Mouse (Mus musculus) CD4-positive, CD25-positive, alpha-beta regulatory T cell, adult 2 months (primary cell): ENCODE measurements around the gene Pkdcc.
A peak's percentile ranks its signal among the peaks of the same experiment; 100 is the strongest.

ENCODE experiments used
- DNase-seq: peaks from one replicate; pipeline ENCODE4 v3.0.0-alpha.2; 2012; ENCODE audit warnings: low read depth, low spot score

Gene Pkdcc

DNA sequence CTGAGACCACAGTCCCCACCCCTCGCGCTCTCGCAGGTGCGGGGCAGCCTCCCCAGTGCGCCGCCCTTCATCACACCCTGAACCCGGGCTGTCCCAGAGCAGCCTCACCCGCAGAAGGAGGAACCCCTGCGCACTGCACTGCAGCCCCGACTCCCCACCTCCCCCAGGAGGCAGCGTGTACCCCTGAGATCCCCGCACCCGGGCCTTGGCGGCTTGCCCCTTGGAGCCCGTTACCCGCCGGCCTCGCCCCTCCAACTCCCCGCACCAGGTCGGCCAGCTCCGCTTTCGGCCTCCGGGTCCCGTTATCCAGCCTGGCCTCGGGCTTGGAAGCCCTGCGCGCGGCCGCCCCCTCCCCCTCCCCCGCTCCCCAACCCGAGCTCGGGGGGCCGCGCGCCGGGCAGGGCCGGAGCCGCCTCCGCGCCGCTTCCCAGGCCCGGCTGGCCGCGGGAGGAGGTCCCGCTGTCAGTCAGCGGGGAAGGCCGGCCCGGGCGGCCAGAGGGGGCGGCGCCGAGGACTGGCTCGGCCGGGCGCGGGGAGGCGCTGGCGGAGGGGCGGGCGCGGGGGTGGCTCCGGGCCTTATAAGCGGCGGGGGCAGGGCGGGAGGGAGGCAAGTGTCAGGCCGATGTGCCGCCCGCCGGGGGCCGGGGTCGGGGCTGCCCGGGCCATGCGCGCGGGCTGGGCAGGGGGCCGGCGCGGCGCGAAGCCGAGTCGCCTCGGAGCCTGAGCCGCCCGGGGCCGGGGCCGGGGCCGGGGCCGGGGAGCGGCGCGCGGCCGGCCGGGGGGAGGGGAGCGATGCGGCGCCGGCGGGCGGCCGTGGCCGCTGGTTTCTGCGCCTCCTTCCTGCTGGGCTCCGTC is at the start of gene Pkdcc:
TSS of gene Pkdcc (plus strand) at position 619 of the 855 bp plus-strand sequence.
- peak; percentile 34 for DNase-seq

DNA sequence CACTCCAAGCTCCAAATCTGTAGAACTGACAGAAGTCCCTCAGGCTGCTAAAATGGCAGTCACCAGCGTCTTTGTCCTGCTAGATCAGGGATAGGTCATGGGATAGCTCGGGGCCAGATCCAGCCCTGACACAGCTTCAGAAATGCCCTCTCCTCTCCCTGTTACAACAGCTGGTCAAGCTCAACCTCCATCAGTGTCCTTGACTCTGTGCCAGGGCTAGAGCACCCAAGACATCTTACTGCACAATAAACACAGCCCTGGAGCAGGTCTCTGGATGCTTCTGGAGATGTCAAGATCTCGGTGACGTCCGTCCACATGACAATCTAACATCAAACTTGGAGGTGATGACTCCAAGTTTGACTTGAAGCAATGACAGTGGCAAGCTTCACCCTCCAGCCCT is 48.9 kb upstream of the Pkdcc start:
- no peak for DNase-seq

DNA sequence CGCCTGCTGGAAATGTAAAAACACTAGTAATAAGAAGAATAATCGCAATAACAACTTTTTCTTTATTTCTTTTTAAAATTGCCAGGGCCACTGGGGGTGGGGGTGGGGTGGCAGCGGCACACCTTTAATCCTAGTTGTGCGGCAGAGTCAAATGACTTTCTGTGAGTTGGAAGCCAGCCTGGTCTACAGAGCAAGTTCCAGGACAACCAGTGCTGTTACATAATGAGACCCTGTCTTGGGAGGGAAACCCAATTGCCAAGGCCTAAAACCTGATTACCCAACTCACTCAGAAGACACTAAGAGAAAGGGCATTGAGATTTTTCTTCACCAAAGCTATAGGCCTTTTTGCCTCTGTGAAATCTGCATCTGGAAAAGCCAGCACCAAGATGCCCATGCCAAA is 38.9 kb upstream of the Pkdcc start:
- DNase-seq: no peak

DNA sequence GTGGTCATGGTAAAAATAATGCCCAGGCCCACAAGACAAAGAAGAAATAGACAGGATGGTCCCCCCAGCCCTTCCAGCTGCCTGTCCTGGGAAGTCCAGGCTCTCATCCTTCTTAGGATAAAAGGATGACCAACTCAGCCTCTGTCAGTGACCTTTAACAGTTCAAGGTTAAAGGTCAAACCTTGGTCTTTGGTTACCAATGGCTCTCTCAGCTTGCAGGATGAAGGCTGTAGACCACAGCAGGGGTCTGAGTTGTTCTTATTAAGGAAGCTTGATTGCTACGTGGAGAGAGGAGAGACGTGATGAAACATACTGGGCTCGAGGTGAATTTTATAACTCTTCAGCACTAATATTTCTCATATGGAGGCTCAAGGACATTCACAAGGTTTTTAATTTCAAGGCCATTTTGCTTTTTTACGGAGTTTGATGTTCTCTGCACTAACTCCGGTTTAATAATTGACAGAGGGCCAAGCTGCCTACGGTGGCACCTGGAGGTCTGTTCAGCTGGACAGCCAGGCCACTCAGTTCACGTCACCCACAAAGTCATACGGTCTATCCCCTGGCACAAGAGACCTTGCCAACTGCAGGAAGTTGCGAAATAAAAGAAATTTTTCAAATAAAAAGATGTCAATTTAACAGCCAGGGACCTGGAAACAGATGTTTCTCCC is 36.5 kb upstream of the Pkdcc start:
- DNase-seq: no peak

DNA sequence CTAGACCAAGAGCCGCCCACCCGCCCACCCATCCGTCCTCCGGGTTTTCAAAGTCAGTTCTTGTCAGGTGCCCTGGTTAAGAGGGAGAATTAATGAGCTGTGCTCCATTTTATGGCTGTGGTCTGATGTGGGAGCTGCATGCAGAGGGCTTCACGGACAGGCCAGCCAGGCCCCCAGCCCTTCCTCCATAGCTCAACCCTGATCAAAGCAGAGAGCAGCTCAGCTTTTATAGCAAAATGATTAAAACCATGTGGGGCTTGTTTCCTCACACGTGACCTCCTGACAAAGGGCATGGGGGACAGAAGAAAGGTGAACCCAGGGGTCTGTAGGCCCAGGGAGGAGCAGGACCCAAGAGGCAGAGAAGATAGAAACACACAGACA is 36.0 kb upstream of the Pkdcc start:
- DNase-seq: no peak

DNA sequence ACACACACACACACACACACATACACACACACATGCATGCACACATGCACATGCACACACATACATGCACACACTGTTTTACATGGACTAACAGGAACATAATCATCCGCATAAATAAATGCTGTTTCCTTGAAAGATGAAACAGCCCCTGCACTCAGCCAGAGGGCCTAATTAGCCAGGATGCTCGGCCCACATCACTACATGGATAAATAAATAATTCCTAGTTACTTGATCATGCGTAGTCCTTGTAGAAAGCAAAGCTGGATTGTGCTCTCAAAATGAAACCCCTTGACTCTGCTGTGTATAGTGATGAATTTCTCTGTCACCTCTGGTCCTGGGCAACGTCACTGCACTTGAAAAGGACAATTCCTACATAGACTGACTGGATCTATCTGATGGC is 35.5 kb upstream of the Pkdcc start:
- no peak for DNase-seq

DNA sequence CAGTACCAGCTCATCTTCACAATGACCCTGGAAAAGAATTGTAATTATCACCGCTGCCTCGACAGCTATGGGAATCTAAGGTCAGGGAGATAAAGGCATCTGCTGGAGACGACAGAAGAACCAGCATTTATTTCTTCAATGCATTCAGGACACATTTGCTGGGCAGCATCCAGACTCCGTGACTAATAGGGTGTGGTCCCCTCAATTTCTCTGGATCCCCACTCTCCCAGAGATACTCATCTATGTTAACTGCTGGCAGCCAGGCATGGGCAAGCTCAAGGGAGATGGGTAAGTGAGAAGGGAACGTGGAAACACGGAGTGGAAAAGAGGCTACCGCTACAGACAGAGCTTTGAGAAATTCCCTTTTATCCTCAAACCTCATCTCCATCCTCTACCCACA is 34.0 kb upstream of the Pkdcc start:
- no peak for DNase-seq

DNA sequence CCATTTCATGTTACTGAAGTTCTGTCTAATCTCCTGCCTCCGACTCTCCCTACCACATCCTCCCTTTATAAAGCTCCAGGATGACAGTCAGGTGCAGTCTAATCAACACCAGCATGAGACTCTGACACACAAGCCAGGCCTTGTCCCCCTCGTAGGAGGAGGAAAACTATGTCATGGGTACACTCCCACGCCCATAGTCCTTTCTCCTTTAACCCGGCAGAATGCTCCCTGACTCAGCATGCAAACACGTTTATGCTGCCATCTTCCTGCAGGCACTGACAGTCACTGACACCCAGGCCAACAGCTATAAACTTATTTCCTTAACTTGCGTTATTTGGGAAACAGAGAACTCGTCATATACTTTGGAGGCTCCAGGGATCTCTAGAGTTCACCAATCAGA is 33.5 kb upstream of the Pkdcc start:
- no peak for DNase-seq

DNA sequence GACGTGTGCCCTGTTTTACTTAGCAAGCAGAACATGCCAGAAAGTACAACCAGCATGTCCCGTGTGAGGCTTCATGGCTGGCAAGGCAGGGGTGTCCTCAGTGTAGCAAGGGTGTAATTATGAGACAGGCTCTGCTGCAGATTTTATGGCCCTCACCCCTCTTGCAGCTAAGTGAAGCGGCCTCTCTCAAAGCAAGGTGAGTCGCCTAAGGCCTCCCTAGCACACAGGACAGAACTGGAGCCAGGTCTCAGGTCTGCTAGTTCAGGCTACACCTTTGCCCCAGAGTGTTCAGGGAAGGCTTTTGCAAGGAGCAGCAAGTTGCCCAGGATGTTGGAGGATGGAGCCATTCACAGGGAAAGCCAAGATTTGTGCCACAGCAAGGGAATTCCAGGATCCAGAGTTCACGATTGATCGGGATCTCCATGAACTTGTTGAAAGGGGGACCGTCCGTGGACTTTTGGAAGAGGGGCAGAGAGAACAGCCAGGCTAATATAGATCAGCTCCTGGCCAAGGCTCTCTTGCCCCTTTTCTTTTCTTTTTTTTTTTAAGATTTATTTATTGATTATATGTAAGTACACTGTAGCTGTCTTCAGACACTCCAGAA is 32.9 kb upstream of the Pkdcc start:
- no peak for DNase-seq

DNA sequence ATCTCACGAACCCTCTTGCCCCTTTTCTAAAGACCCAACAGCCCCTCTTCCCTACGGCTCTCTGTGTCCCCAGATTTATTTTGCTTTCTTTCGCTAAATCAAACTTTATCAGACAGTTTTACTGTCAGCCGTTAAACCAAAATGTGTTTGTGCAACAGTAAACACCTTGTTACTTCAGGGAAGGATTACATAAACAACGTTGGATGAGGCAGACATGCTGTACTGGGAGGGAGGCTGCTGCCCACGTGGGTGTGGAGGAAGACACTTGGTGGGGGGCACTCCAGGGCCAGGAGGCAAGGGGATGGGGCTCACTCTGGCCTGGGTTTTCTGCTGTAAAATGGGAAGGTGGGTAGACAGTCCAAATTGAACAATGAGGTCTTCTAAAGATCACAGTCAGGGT is 32.3 kb upstream of the Pkdcc start:
- DNase-seq: no peak

DNA sequence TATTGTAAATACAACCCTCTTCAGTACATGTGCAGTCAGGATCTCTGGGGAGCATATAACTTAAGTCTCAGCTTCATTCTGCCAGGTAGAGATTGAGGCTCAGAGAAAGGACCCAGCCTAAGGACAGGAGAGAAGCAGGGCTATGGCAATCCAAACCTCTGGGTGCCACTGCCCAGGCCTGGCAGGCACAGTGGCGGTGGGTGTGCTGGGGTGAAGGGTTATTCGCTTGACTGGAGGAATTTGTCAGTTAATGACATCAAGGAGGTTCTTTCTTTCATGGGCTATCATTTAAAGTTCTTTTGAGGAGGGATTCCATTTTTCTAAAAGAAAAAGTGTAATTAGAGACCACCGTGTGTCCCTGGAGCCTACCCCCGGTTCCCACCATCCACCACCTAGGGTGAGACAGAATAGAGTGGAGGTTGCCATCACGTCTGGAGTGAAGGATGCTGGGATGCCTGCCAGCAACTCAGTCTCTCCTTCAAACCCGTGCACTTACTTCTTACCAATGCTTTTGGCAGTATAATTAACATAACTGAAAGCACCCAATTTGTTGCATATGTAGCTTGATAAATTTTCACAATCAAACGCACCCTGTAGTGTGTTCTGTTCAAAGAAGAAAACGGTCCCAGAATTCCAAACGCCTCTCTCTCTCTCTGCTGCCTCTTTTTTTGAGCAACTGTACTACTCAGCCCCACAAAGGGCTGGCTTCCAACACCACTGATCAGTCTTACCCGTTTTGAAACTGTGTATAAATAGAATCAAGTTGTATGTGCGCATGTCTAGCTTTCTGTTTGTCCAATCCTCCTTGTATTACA is 27.1 kb upstream of the Pkdcc start:
- no peak for DNase-seq

DNA sequence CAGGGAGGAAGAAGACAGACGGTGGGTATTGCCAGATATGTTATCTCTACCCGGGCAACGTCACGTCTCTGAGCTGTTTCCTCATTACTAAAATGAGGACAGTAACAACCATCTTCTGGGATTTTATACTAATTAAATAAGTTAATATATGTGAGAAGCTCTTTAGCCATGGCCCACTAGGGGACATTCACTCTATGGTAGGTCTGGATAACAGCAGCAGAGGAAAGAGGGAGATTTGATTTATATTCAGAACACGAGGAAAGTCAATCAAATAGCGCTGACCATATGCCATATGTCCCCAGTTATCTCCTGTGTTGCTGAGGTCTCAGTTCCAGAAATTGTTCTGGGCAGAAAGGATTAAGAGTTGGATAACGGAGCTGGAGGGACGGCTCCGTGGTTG is 24.3 kb upstream of the Pkdcc start:
- DNase-seq: no peak

DNA sequence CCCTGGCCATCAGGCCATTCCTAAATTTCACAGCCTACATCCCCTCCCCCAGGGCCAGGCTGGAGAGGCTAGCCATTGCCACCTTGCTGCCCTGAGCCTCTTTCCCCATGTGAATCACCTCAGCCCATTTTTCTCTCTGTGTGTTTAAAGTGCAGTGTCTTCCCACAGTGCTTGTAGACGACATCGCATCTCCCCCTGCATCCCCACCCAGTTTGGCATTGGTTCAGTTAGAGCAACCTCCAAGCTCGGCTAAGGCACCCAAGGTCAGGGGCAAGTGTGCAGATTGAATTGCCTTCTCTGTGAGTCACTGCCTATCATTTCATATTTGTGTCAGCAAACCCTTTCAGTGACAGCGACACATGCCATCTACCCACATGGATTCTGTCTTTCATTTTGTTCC is 20.6 kb upstream of the Pkdcc start:
- DNase-seq: no peak

DNA sequence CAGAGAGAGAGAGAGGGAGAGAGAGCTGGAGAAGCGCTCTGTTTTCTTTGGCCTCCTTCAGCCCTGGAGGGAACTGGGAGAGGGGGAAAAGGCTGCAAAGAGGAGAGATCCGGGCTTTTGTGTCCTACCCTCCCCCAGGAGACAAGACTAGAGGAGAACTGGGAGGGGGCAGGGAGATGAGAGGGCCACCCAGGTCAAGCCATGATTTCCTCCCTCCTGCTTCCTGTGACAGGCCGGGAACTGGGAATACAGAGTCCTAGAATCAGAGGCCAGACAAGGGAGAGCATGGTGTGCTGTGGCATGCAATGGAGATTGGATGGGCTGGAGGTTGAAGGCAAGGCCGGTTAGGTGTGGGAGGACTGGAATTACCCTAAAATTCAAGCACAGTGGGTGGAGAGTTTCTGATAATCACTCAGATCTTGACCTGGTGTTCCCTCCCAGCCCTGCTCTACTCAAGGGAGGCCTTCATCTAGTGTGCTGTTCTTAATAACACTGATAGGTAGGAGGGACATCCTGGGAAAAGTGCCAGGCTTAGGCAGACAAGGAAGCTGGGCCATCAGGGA is 17.6 kb upstream of the Pkdcc start:
- DNase-seq: no peak

DNA sequence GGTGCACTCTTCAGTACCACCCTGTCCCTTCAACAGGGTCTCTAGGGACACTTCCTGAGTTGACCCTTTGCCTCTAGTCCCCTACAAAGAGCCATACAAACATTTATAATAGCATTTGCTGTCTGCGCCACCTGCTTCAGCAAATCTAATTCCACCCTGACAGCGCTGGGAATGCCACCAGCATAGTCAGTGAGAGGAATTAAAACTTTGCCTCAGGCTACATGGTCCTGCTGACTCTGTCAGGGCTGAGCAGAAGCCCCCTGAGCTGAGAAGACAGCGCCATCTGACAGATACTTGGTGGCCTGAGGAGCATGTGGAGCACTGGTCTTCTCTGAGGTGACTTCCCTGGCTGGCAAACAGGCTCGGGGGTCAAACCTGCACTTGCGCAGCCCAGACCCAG is 14.6 kb upstream of the Pkdcc start:
- DNase-seq: no peak

DNA sequence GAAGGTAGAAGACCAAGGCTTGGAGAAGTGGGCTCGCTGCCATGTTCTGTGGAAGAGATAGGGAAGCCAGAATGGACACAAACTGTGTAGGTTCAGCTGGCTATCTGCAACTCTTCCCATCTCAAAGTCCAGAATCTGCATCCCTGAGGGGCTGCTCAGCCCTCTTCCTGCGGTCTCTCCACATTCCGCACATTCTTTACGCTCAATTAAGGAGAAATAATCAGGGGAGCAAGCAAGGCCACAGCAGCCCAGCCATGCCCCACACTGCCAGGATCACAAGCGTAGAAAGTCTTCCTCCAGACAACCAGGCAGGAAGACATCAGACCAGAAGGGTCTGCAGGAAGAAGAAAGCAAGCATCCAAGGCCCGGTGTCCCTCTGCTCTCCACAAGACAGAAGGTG is 13.8 kb upstream of the Pkdcc start:
- DNase-seq: no peak

DNA sequence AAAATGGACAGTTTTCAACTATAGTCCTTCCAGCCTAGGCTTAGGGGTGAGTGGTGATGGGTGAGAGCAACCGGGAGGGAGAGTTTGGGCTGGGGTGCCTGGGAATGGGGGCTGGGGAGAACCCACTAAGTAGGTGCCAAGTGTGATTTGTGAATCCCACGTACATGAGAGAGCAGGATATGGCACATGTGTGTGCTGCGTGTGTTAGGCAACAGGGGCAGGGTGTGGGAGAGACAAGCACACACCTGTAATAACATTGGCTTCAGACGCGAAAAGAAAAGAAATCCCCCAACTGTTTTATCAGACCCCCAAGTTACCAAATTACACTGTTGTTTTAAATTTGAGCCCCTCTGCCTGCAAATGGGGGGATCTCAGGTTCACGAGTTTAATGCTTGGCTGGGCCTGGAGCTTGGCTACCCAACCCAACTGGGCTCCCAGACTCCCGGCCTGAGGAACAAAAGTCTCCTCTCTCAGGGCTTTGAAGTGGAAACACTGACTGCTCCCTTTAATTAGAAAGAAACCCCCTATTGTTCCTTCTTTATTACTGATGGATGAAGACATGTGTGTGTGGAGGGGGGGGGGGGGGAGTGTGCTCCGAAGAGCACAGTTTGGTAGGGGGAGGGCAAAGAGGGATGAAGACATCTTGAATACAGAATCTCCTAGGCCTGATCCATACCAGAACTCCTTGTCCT is 11.3 kb upstream of the Pkdcc start:
- DNase-seq: no peak

DNA sequence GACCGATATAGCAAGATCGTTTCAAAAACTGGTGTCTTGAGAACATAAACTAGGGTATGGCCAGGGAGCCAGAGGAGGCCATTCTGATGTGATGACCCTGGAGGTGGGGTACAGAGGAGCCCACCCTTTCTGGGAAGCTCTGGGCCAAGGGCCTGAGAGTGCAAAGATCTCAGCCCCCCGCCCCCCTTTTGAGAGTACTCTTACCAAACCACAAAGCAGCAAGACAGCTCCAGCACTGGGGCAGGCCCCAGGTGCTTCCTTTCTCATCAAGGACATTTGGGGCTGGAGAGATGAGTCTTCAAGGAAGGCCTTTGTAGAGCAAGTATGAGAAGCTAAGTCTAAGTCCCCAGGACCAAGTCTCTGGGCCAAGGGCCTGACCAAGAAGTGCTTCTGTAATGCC is 7.8 kb upstream of the Pkdcc start:
- DNase-seq: no peak

DNA sequence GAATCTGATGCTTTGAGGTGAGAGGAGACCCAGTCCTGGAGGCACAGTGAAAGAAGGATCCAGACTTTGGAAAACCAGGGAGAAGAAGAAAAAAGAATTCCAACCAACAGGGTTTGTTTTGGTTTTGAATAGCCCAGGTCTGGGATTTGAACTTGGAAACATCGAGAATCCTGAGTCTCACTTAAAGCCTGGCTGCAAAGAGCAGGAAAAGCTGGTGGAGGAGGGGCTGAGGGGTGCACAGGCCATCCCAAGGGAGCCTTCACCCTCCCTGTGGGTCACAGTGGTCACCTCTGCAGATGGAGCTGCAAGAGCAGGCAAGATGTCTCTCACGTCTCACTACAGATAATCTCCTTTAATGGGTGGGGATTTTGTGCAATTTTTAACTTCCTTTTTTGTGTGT is 6.6 kb upstream of the Pkdcc start:
- no peak for DNase-seq

DNA sequence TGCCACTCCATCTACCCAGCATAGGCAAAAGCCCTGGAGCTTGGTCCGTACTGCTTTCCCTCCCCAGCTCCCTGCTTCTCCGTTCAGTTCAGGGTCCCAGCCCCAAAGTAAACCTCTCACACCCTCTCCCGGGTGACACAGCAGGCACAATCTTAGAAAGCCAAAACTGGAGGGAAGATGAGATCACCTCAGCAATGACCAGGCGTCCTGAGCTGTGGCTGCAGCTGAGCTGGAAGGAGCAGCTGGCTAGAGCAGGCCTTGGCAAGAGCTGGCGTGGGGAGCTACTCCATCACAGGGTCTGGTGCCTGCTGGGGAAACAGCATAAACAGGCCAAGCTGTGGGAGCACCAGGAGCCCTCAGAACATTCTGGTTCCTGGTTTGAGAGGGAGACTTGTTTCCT is 4.6 kb upstream of the Pkdcc start:
- no peak for DNase-seq

DNA sequence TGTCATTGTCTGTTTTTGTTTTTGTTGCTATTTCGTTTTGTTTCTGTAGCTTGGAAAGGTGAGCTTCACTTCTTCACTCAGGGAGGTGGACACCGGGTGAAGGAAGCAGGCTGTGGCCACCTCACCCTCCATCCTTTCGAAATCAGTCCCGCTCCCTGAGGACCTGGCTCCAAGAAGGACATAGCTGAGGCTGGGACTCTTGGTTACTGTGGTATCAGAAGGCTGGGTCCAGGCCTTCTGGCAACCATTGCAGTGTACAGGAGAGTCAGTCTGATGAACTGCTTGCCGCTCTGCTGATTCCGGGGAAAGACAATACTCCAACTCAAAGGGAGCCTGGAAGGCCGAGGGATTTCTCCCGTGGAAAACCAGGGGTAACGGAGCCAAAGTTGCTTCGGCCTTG is 3.9 kb upstream of the Pkdcc start:
- DNase-seq: no peak
